Mouse (Mus musculus) lung, postnatal 0 days (tissue): ENCODE measurements around the gene Clta.

Experiments used
- CTCF ChIP-seq: IDR thresholded peaks from 2 replicates; pipeline ENCODE4 v1.5.1; 2016; ENCODE audit warnings: antibody characterized with exemption, mild to moderate bottlenecking
- EP300 ChIP-seq: IDR thresholded peaks from 2 replicates; pipeline ENCODE4 v1.6.1; 2016; ENCODE audit warnings: antibody characterized with exemption, mild to moderate bottlenecking, control low read depth

DNA sequence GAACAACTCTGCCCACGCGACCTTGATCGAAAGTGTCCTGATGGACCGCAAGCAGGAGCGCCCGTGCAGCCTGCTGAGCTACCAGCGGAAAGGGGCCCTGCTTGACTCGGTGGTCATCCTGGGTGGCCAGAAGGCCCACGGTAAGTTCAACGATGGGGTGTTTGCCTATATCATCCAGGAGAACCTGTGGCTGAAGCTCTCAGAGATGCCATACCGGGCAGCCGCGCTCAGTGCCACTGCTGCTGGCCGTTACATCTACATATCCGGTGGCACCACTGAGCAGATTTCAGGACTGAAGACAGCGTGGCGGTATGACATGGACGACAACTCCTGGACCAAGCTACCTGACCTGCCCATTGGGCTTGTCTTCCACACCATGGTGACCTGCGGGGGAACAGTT is 19.9 kb upstream of the Clta start:
- no peak for TF ChIP-seq CTCF
- TF ChIP-seq EP300: no peak
